Mouse (Mus musculus) megakaryocyte, embryonic 14.5 days (primary cell): ENCODE data around the gene Cnih3. TPM values are rescaled to one million over a fixed set of nuclear protein-coding genes. Genes with fewer than 3 reads are reported as not detected.

Experiments used
- H3K27me3 ChIP-seq: replicated peaks from 2 replicates; pipeline ENCODE3; 2012; ENCODE audit warnings: inconsistent platforms
- H3K36me3 ChIP-seq: replicated peaks from 2 replicates; pipeline ENCODE3; 2012; ENCODE audit warnings: low read length, inconsistent platforms, mixed read lengths
- H3K4me1 ChIP-seq: 2 replicates; pipeline ENCODE4 v1.6.1; 2012; ENCODE audit warnings: inconsistent platforms
- H3K4me3 ChIP-seq: replicated peaks from 2 replicates; pipeline ENCODE3; 2012; ENCODE audit warnings: moderate library complexity, mild to moderate bottlenecking, inconsistent platforms
- H3K9me3 ChIP-seq: 2 replicates; pipeline ENCODE4 v1.6.1; 2012; ENCODE audit warnings: inconsistent platforms
- FLI1 ChIP-seq: IDR thresholded peaks from 2 replicates; pipeline ENCODE4 v1.6.1; 2012; ENCODE audit warnings: low read length, inconsistent platforms, mixed read lengths
- GATA1 ChIP-seq: IDR thresholded peaks from 3 replicates; pipeline ENCODE4 v1.6.1; 2012; ENCODE audit warnings: mixed read lengths, low read length, inconsistent platforms, borderline replicate concordance
- polyA plus RNA-seq: library from polyadenylated mRNA; stranded (reverse); fragments of >175 nt; gene quantifications from 2 replicates; pipeline ENCODE4 v1.2.3, GENCODE M21; 2012; ENCODE audit warnings: low replicate concordance; ENCODE audit not compliant: insufficient read depth

The Cnih3 gene
- polyA plus RNA-seq, 1 experiment, result not detected

- Histone ChIP-seq H3K9me3 (peaks cover 37% of the 10 kb centered on the region), H3K4me1 (peaks cover 4% of the 10 kb centered on the region), H3K4me3 (no peak overlapping the region), H3K36me3 (no peaks in the 10 kb centered on the region), H3K27me3 (peaks cover 32% of the 10 kb centered on the region)
- no peak for TF ChIP-seq GATA1
These were observed 29.3 kb upstream of the Cnih3 start for GRCm38 (mm10) chr1:181323134-181323533.

DNA sequence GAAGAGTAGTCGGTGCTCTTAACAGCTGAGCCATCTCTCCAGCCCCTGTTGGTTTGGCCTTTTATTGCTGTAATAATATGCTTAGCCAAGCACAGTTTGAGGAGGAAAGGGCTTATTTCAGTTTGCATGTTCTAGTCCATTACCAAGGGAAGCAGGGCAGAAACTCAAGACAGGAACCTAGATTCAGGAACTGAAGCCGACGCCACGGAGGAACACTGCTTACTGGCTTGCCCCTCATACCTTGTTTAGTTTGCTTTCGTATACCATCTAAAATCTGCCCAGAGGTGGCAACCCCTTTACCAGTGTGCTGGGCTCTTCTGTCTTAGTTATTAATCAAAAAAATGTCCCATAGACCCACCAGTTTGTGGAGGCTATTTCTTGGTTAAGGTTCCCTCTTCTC, 25.3 kb upstream of the Cnih3 start:
- Histone ChIP-seq H3K9me3 (peaks cover 16% of the 10 kb centered on the region), H3K4me1 (peaks cover 8% of the 10 kb centered on the region), H3K4me3 (no peak overlapping the region), H3K36me3 (no peaks in the 10 kb centered on the region), H3K27me3 (peaks cover 21% of the 10 kb centered on the region)
- no peak for TF ChIP-seq GATA1
- TF ChIP-seq FLI1, result no peak

- H3K36me3 ChIP-seq, result no peaks in the 10 kb centered on the region
- H3K4me3 ChIP-seq, result no peak overlapping the region
- peaks cover 18% of the 10 kb centered on the region for H3K27me3 ChIP-seq
- peaks cover 12% of the 10 kb centered on the region; the same call in 1 of the 2 replicates for H3K9me3 ChIP-seq
- TF ChIP-seq FLI1 (no peak), GATA1 (no peak)
- peaks cover 15% of the 10 kb centered on the region for H3K4me1 ChIP-seq
These were observed 24.6 kb upstream of the Cnih3 start for GRCm38 (mm10) chr1:181327636-181328420.

DNA sequence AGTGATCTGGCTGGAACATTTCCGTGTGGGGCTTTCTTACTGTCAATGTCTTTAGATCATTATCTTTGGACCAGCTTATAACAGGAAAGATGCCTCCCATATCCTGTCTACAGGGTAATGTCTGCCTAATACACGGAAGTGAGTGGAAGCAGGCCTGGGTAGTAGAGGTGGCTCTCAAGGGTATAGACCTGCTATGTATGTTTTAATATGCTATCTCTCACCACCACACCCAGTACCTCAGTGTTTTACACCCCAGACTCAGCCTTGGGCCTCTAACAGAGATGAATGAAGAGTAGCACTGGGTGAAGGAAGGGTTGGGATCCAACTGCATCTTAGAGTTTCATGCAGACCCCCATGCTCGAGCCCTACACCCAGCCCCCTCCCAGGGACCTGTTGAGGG, 23.3 kb upstream of the Cnih3 start:
- Histone ChIP-seq H3K9me3 (peaks cover 18% of the 10 kb centered on the region), H3K36me3 (no peaks in the 10 kb centered on the region), H3K4me3 (no peak overlapping the region), H3K4me1 (peaks cover 15% of the 10 kb centered on the region), H3K27me3 (peaks cover 13% of the 10 kb centered on the region)
- TF ChIP-seq GATA1, result no peak
- TF ChIP-seq FLI1, result no peak

DNA sequence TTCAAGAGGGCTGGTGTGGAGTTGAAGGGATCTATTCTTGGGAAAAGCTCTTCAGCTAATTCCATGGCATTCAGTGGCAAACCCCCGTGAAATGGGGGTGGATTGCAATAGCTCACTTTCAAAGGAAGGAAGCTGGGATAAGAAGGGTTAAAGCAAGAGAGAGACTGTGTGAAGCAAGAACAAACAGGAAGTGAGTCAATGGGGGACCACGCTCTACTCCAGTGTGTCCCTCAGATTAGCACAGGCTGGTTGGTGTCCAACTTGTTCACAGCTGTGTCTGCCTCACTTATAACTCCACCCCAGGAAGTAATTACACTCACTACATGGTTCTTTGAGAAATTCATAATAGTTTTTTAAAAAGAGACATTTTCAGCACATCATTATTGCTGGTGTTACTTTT, 19.8 kb upstream of the Cnih3 start:
- peaks cover 9% of the 10 kb centered on the region for H3K27me3 ChIP-seq
- peaks cover 41% of the 10 kb centered on the region for H3K9me3 ChIP-seq
- H3K4me1 ChIP-seq, result peaks cover 15% of the 10 kb centered on the region
- TF ChIP-seq FLI1 (no peak), GATA1 (no peak)
- H3K4me3 ChIP-seq, result peak overlapping the region; percentile 28
- no peaks in the 10 kb centered on the region for H3K36me3 ChIP-seq

DNA sequence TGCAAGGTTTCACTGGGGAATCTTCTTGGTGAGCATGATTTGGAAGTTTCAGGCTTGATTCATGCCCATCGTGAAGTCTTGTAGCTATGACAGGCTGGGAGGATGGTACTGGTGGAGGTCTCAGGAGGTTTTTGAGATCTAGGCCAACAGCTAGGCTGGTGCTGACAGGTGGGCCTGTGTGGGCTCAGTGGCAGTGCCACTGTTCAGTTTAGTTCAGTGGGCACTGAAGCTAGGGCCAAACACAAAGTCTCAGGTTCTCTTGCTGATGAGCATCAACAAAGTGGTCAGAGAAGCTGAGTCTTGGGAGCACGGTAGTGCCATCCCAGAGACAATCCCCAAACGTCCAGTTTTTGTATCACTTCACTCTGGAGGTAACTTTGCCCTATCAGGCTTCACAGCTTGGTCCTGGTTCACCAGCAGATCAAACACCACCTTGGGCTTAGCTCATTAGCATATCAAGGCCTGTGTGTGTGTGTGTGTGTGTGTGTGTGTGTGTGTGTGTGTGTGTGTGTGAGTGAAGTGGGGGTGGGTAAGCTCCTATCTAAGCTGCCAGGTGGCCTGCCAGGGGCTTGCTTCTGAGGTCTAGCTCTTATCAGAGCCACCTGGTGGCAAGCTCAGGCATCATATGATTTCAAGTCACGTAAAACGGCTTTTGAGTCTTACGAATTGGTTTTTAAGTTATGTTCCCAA, 18.0 kb upstream of the Cnih3 start:
- Histone ChIP-seq H3K36me3 (no peaks in the 10 kb centered on the region), H3K9me3 (peaks cover 41% of the 10 kb centered on the region), H3K4me3 (no peak overlapping the region), H3K27me3 (peaks cover 12% of the 10 kb centered on the region), H3K4me1 (peaks cover 15% of the 10 kb centered on the region)
- TF ChIP-seq GATA1 (no peak), FLI1 (no peak)

DNA sequence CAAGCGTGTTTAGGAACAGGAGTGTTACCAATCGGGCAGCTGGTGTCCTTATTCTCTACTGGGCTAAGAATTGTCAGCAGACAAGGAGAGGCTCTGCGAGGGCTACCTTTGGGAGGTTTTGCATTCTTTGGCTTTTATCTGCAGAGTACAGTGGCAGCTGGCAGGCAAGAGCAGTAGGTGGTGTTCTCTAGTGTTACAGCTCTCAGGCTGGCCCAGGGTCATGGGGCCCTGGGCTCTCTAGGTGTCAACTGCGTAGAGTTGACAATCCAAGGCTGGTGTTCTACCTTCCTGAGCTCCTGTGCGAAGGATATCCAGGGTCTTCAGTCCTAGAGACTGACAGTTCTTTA, 17.4 kb upstream of the Cnih3 start:
- Histone ChIP-seq H3K27me3 (peaks cover 14% of the 10 kb centered on the region), H3K36me3 (no peaks in the 10 kb centered on the region), H3K4me1 (peaks cover 15% of the 10 kb centered on the region), H3K4me3 (no peak overlapping the region), H3K9me3 (peaks cover 41% of the 10 kb centered on the region)
- TF ChIP-seq FLI1, result no peak
- TF ChIP-seq GATA1, result no peak

- H3K4me1 ChIP-seq, result peaks cover 14% of the 10 kb centered on the region
- H3K36me3 ChIP-seq, result no peaks in the 10 kb centered on the region
- H3K9me3 ChIP-seq, result peaks cover 41% of the 10 kb centered on the region
- peaks cover 14% of the 10 kb centered on the region for H3K27me3 ChIP-seq
- H3K4me3 ChIP-seq, result no peak overlapping the region
- TF ChIP-seq GATA1 (no peak), FLI1 (no peak)
These were observed 17.0 kb upstream of the Cnih3 start for GRCm38 (mm10) chr1:181335388-181335787.

- H3K9me3 ChIP-seq, result peaks cover 39% of the 10 kb centered on the region
- peaks cover 9% of the 10 kb centered on the region for H3K4me1 ChIP-seq
- H3K27me3 ChIP-seq, result peaks cover 22% of the 10 kb centered on the region
- no peak overlapping the region for H3K4me3 ChIP-seq
- no peak for TF ChIP-seq FLI1
- TF ChIP-seq GATA1, result no peak
- H3K36me3 ChIP-seq, result no peaks in the 10 kb centered on the region
These were observed 15.6 kb upstream of the Cnih3 start for GRCm38 (mm10) chr1:181336857-181337256.

- H3K4me1 ChIP-seq, result no peaks in the 10 kb centered on the region
- H3K27me3 ChIP-seq, result peaks cover 41% of the 10 kb centered on the region
- TF ChIP-seq GATA1, result no peak
- no peak for TF ChIP-seq FLI1
These were observed 13.3 kb upstream of the Cnih3 start for GRCm38 (mm10) chr1:181339106-181339505.

GRCm38 (mm10) chr1:181345547-181345946, 6.9 kb upstream of the Cnih3 start:
- no peak overlapping the region for H3K4me3 ChIP-seq
- H3K36me3 ChIP-seq, result no peaks in the 10 kb centered on the region
- H3K4me1 ChIP-seq, result peaks cover 8% of the 10 kb centered on the region
- peaks cover 70% of the 10 kb centered on the region for H3K27me3 ChIP-seq
- no peak for TF ChIP-seq FLI1
- no peaks in the 10 kb centered on the region for H3K9me3 ChIP-seq

More at GRCm38 (mm10) chr1:181339106-181339505, 13.3 kb upstream of the Cnih3 start:
- Histone ChIP-seq H3K9me3 (peaks cover 30% of the 10 kb centered on the region), H3K36me3 (no peaks in the 10 kb centered on the region), H3K4me3 (no peak overlapping the region)
